Mouse (Mus musculus): Measurements from ENCODE around the gene Rps8. TPM values are rescaled to one million over a fixed set of nuclear protein-coding genes. Genes with fewer than 3 reads are reported as not detected.

Rps8 gene
- 496 TPM in 2 replicates for polyA plus RNA-seq (2012; rRNA removed; ENCODE audit: low replicate concordance)

GRCm38 (mm10) chr4:117155792-117156355 is at the start of gene Rps8:
Gene Rps8 (minus strand): TSS chr4:117156243.

GRCm38 (mm10) chr4:117181863-117182758 is 26.1 kb upstream of the Rps8 start, which contains the start of gene Kif2c:
Gene Kif2c (minus strand): TSS chr4:117182639.

GRCm38 (mm10) chr4:117133817-117134600 is 22.0 kb downstream of the Rps8 start, which contains the start of gene Plk3:
Gene Plk3 (minus strand): TSS chr4:117133963.

GRCm38 (mm10) chr4:117126675-117127290 is 29.3 kb downstream of the Rps8 start, which contains the start of gene Tctex1d4:
Gene Tctex1d4 (plus strand): TSS chr4:117126794.

GRCm38 (mm10) chr4:117125348-117125909 is 30.6 kb downstream of the Rps8 start, which contains the start of gene Btbd19:
Gene Btbd19 (minus strand): TSS chr4:117125725.

Other genes with a start within 250 kb of the Rps8 start
- gene Urod, start 161.8 kb downstream of the Rps8 start, polyA plus RNA-seq (2012; rRNA removed; ENCODE audit: low replicate concordance), result 59.4 and 86.6 TPM in 2 replicates
- gene Hectd3, start 160.9 kb downstream of the Rps8 start, polyA plus RNA-seq (2012; rRNA removed; ENCODE audit: low replicate concordance), result 58.6 and 76.9 TPM in 2 replicates
- 4.5 and 12.2 TPM in 2 replicates for gene Eif2b3, start 136.8 kb downstream of the Rps8 start, polyA plus RNA-seq (2012; rRNA removed; ENCODE audit: low replicate concordance)
- 18.6 and 27.1 TPM in 2 replicates for gene Ptch2, start 60.2 kb downstream of the Rps8 start, polyA plus RNA-seq (2012; rRNA removed; ENCODE audit: low replicate concordance)
- gene Btbd19, start 30.5 kb downstream of the Rps8 start, polyA plus RNA-seq (2012; rRNA removed; ENCODE audit: low replicate concordance), result 13.6 and 23.0 TPM in 2 replicates
- 0.24 and 0.92 TPM in 2 replicates for gene Tctex1d4, start 29.4 kb downstream of the Rps8 start, polyA plus RNA-seq (2012; rRNA removed; ENCODE audit: low replicate concordance)
- 11.7 and 15.2 TPM in 2 replicates for gene Plk3, start 22.3 kb downstream of the Rps8 start, polyA plus RNA-seq (2012; rRNA removed; ENCODE audit: low replicate concordance)
- gene Kif2c, start 26.4 kb upstream of the Rps8 start, polyA plus RNA-seq (2012; rRNA removed; ENCODE audit: low replicate concordance), result 0.75 and 0.90 TPM in 2 replicates
- gene Tmem53, start 95.7 kb upstream of the Rps8 start, polyA plus RNA-seq (2012; rRNA removed; ENCODE audit: low replicate concordance), result 76.0 and 76.7 TPM in 2 replicates
- gene Armh1, start 95.9 kb upstream of the Rps8 start, polyA plus RNA-seq (2012; rRNA removed; ENCODE audit: low replicate concordance), result 0.41 and 0.47 TPM in 2 replicates